Mouse (Mus musculus) hindbrain, embryonic 12.5 days (tissue): ENCODE data around the gene Fam169b. TPM values are rescaled to one million over a fixed set of nuclear protein-coding genes. Genes with fewer than 3 reads are reported as not detected.

Experiments used
- ATAC-seq: fragments of 200-750 bp; cut with Nextera tagmentation; 2 replicates; pipeline ENCODE4 v1.8.0; 2017; ENCODE audit warnings: moderate TSS enrichment; ENCODE audit not compliant: low FRiP score
- H3K27ac ChIP-seq: fragments of 300-500 bp; sonication (generic); 2 replicates; pipeline ENCODE4 v1.5.1; 2016; ENCODE audit warnings: mild to moderate bottlenecking
- H3K27me3 ChIP-seq: fragments of 300-500 bp; sonication (generic); 2 replicates; pipeline ENCODE4 v1.6.1; 2016; ENCODE audit warnings: mild to moderate bottlenecking
- H3K36me3 ChIP-seq: fragments of 300-500 bp; sonication (generic); 2 replicates; pipeline ENCODE4 v1.6.1; 2016; ENCODE audit warnings: mild to moderate bottlenecking
- H3K4me1 ChIP-seq: fragments of 300-500 bp; sonication (generic); 2 replicates; pipeline ENCODE4 v1.6.1; 2016
- H3K4me2 ChIP-seq: fragments of 300-500 bp; sonication (generic); replicated peaks from 2 replicates; pipeline ENCODE4 v1.6.1; 2016; ENCODE audit warnings: mild to moderate bottlenecking
- H3K4me3 ChIP-seq: fragments of 300-500 bp; sonication (generic); 2 replicates; pipeline ENCODE4 v1.5.1; 2016; ENCODE audit warnings: mild to moderate bottlenecking
- H3K9ac ChIP-seq: fragments of 300-500 bp; sonication (generic); 2 replicates; pipeline ENCODE4 v1.6.1; 2016; ENCODE audit warnings: mild to moderate bottlenecking, moderate library complexity
- H3K9me3 ChIP-seq: fragments of 300-500 bp; sonication (generic); replicated peaks from 2 replicates; pipeline ENCODE4 v1.6.1; 2016; ENCODE audit warnings: mild to moderate bottlenecking
- WGBS: fragments of 180-500 bp; shearing (Covaris S2); methylation state at CpG from one replicate; pipeline ENCODE4 v1.1.7; 2016; 5-methylcytosine and 5-hydroxymethylcytosine counted together
- polyA plus RNA-seq: library from polyadenylated mRNA; unstranded; fragments of >200 nt; fragmentation: Nextera tagmentation; extraction: Ambion mirVana; gene quantifications from 2 replicates; pipeline ENCODE4 v1.2.1, GENCODE M21; 2016

The Fam169b gene
- polyA plus RNA-seq = 0.34 and 0.42 TPM in 2 replicates

GRCm38 (mm10) chr7:68273515-68273914, at the start of gene Fam169b:
TSS of gene Fam169b (plus strand) at chr7:68273839.
- Histone ChIP-seq H3K4me1 (peaks cover 16% of the 10 kb centered on the region), H3K27me3 (peaks cover 10% of the 10 kb centered on the region), H3K36me3 (no peaks in the 10 kb centered on the region), H3K27ac (no peak within 1 kb of the TSS), H3K9me3 (no peaks in the 10 kb centered on the region), H3K4me3 (no peak within 1 kb of the TSS), H3K9ac (no peak within 1 kb of the TSS), H3K4me2 (no peak within 1 kb of the TSS)
- no peak for ATAC-seq

- no peak overlapping the region for H3K4me2 ChIP-seq
- peaks cover 19% of the 10 kb centered on the region for H3K4me1 ChIP-seq
- no peaks in the 10 kb centered on the region for H3K9me3 ChIP-seq
- H3K27ac ChIP-seq = peak overlapping the region; percentile 64
- H3K27me3 ChIP-seq = no peaks in the 10 kb centered on the region
- ATAC-seq = no peak
- peaks cover 61% of the 10 kb centered on the region for H3K36me3 ChIP-seq
- no peak overlapping the region for H3K4me3 ChIP-seq
- no peak overlapping the region for H3K9ac ChIP-seq
- WGBS = 91% methylated on average over 5 of the region's 5 CpGs
Observed at GRCm38 (mm10) chr7:68224006-68224405, 49.6 kb upstream of the Fam169b start.

- Histone ChIP-seq H3K9me3 (no peaks in the 10 kb centered on the region), H3K4me3 (no peak overlapping the region), H3K4me2 (no peak overlapping the region), H3K36me3 (peaks cover 58% of the 10 kb centered on the region), H3K27me3 (no peaks in the 10 kb centered on the region), H3K4me1 (peaks cover 19% of the 10 kb centered on the region), H3K9ac (no peak overlapping the region), H3K27ac (no peak overlapping the region)
- ATAC-seq = no peak
- 91% methylated on average over 9 of the region's 9 CpGs for WGBS
Observed at GRCm38 (mm10) chr7:68225427-68226054, 48.1 kb upstream of the Fam169b start.

GRCm38 (mm10) chr7:68227021-68227420, 46.6 kb upstream of the Fam169b start:
- Histone ChIP-seq H3K27ac (no peak overlapping the region), H3K27me3 (no peaks in the 10 kb centered on the region), H3K36me3 (peaks cover 64% of the 10 kb centered on the region), H3K4me1 (peaks cover 19% of the 10 kb centered on the region), H3K4me2 (no peak overlapping the region), H3K9me3 (no peaks in the 10 kb centered on the region), H3K9ac (no peak overlapping the region), H3K4me3 (no peak overlapping the region)
- 76% methylated on average over 11 of the region's 11 CpGs for WGBS
- no peak for ATAC-seq

- Histone ChIP-seq H3K36me3 (peaks cover 58% of the 10 kb centered on the region), H3K27ac (no peak overlapping the region), H3K4me2 (no peak overlapping the region), H3K27me3 (no peaks in the 10 kb centered on the region), H3K4me3 (no peak overlapping the region), H3K9ac (no peak overlapping the region), H3K9me3 (no peaks in the 10 kb centered on the region), H3K4me1 (peaks cover 18% of the 10 kb centered on the region)
- 85% methylated on average over 4 of the region's 4 CpGs for WGBS
- ATAC-seq = no peak
Observed at GRCm38 (mm10) chr7:68227621-68228020, 46.0 kb upstream of the Fam169b start.

GRCm38 (mm10) chr7:68228491-68228890, 45.1 kb upstream of the Fam169b start:
- H3K27me3 ChIP-seq = no peaks in the 10 kb centered on the region
- H3K4me1 ChIP-seq = peaks cover 12% of the 10 kb centered on the region
- no peak overlapping the region for H3K4me3 ChIP-seq
- peaks cover 54% of the 10 kb centered on the region for H3K36me3 ChIP-seq
- no peak overlapping the region for H3K4me2 ChIP-seq
- no peaks in the 10 kb centered on the region for H3K9me3 ChIP-seq
- ATAC-seq = no peak
- H3K9ac ChIP-seq = no peak overlapping the region
- 40% methylated on average over 6 of the region's 6 CpGs for WGBS
- H3K27ac ChIP-seq = no peak overlapping the region

- WGBS = 96% methylated on average over 9 of the region's 9 CpGs
- H3K4me3 ChIP-seq = no peak overlapping the region
- H3K9ac ChIP-seq = no peak overlapping the region
- peaks cover 18% of the 10 kb centered on the region for H3K4me1 ChIP-seq
- H3K36me3 ChIP-seq = peaks cover 34% of the 10 kb centered on the region
- ATAC-seq = no peak
- no peak overlapping the region for H3K4me2 ChIP-seq
- no peaks in the 10 kb centered on the region for H3K27me3 ChIP-seq
- no peak overlapping the region for H3K27ac ChIP-seq
- no peaks in the 10 kb centered on the region for H3K9me3 ChIP-seq
Observed at GRCm38 (mm10) chr7:68230831-68231230, 42.8 kb upstream of the Fam169b start.

GRCm38 (mm10) chr7:68232521-68232920, 41.1 kb upstream of the Fam169b start:
- peaks cover 25% of the 10 kb centered on the region; the same call in 1 of the 2 replicates for H3K36me3 ChIP-seq
- ATAC-seq = no peak
- H3K9me3 ChIP-seq = no peaks in the 10 kb centered on the region
- H3K4me1 ChIP-seq = peaks cover 14% of the 10 kb centered on the region
- H3K9ac ChIP-seq = no peak overlapping the region
- WGBS = 92% methylated on average over 5 of the region's 5 CpGs
- H3K27ac ChIP-seq = no peak overlapping the region
- H3K4me2 ChIP-seq = no peak overlapping the region
- H3K4me3 ChIP-seq = no peak overlapping the region
- no peaks in the 10 kb centered on the region for H3K27me3 ChIP-seq

- WGBS = 24% methylated on average over 13 of the region's 13 CpGs
- peak; percentile 43; the same call in 1 of the 2 replicates for ATAC-seq
- Histone ChIP-seq H3K4me3 (no peak overlapping the region), H3K27ac (peak overlapping the region; percentile 23), H3K27me3 (no peaks in the 10 kb centered on the region), H3K4me2 (no peak overlapping the region), H3K9ac (no peak overlapping the region), H3K4me1 (peaks cover 7% of the 10 kb centered on the region), H3K9me3 (no peaks in the 10 kb centered on the region), H3K36me3 (peaks cover 25% of the 10 kb centered on the region; the same call in 1 of the 2 replicates)
Observed at GRCm38 (mm10) chr7:68233619-68234223, 39.9 kb upstream of the Fam169b start.

GRCm38 (mm10) chr7:68236817-68237216, 36.8 kb upstream of the Fam169b start:
- H3K36me3 ChIP-seq = 0 out of 2 replicates have a peak, but pooled peaks cover 5% of the 10 kb centered on the region
- 86% methylated on average over 8 of the region's 8 CpGs for WGBS
- no peak for ATAC-seq
- no peaks in the 10 kb centered on the region for H3K27me3 ChIP-seq
- H3K9ac ChIP-seq = no peak overlapping the region
- H3K4me1 ChIP-seq = peaks cover 7% of the 10 kb centered on the region
- H3K27ac ChIP-seq = no peak overlapping the region
- H3K4me2 ChIP-seq = no peak overlapping the region
- no peak overlapping the region for H3K4me3 ChIP-seq
- H3K9me3 ChIP-seq = no peaks in the 10 kb centered on the region

GRCm38 (mm10) chr7:68239220-68239827, 34.3 kb upstream of the Fam169b start:
- ATAC-seq = no peak

GRCm38 (mm10) chr7:68241205-68241604, 32.4 kb upstream of the Fam169b start:
- Histone ChIP-seq H3K27me3 (no peaks in the 10 kb centered on the region), H3K4me2 (no peak overlapping the region), H3K9me3 (no peaks in the 10 kb centered on the region), H3K4me3 (no peak overlapping the region), H3K36me3 (0 out of 2 replicates have a peak, but pooled peaks cover 5% of the 10 kb centered on the region), H3K9ac (no peak overlapping the region), H3K4me1 (no peaks in the 10 kb centered on the region), H3K27ac (no peak overlapping the region)
- WGBS = 89% methylated on average over 9 of the region's 9 CpGs
- no peak for ATAC-seq

More at GRCm38 (mm10) chr7:68239220-68239827, 34.3 kb upstream of the Fam169b start:
- no peaks in the 10 kb centered on the region for H3K9me3 ChIP-seq
- H3K4me3 ChIP-seq = no peak overlapping the region
- no peaks in the 10 kb centered on the region for H3K4me1 ChIP-seq
- H3K36me3 ChIP-seq = 0 out of 2 replicates have a peak, but pooled peaks cover 5% of the 10 kb centered on the region
- 54% methylated on average over 11 of the region's 11 CpGs for WGBS
- H3K4me2 ChIP-seq = no peak overlapping the region
- no peak overlapping the region for H3K27ac ChIP-seq
- no peak overlapping the region for H3K9ac ChIP-seq
- H3K27me3 ChIP-seq = no peaks in the 10 kb centered on the region
